Mouse (Mus musculus): ENCODE results near the gene Asic2.
"Not testable (repeated sequence)": the region's sequence is repeated elsewhere in the genome, so short reads cannot be mapped to it uniquely, and the experiment has no call there.

The Asic2 gene

DNA sequence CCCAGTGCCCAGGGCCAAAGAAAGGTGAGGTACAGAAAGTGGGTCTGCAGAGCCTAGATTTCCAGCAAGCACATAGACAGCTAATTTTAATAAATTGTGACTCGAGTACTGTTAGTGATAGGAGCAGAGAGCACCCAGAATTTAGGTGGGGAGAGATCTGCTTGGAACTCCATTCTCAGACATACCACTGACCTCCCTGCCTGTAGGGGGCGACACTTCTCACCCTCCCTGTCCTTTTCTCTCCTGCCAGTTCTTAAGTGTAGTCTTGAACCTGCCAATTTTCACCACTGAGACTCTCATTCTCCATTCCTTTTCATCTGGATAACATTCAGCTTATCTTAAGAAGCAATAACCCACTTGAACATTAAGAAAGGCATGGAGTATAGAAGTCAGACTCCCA, 636.3 kb downstream of the Asic2 start:
- no peak for DNase-seq (ENCODE audit: low read depth, low spot score)

- DNase-seq (ENCODE audit: low read depth, low spot score), result no peak
Measured at GRCm38 (mm10) chr11:81330982-81331381, 637.3 kb downstream of the Asic2 start.

DNA sequence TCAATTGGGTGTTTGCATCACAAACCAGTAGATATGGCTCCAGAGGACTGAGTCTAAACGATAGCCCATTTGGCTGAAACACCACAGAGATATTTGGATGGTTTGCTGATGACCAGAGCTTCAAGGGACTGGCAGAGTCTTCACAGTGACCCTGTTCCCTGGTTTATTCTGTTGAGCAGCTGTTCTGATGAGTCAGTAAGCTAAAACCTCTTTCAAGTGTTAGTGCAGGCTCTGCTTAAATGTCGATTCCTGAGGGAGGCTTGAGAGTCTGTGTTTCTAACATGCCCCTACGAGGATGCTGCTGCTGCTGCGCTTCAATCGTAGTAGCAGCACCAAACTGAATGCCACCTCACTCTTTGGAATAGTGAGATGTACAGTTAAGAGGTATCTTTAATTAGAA, 640.2 kb downstream of the Asic2 start:
- DNase-seq (ENCODE audit: low read depth, low spot score), result no peak

DNA sequence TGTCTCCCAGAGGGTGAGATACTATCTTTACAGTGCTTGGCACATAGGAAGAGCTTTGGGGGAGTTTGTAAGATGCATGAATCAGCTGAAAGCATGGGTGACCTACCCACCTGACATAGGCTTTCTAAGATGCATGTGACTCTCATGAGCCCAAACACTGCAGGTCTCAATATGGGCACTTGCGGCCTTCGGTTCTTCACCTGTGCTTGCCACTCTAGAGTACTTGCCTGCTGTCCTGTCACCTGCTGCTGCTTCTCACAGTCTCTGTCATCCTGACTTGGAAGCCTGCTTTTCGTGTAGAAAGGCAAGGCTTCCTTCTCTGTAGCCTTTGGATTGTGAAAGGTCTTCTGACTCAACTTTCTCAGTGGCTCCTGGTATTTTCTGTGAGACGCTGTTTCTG, 645.1 kb downstream of the Asic2 start:
- no peak for DNase-seq (ENCODE audit: low read depth, low spot score)

DNA sequence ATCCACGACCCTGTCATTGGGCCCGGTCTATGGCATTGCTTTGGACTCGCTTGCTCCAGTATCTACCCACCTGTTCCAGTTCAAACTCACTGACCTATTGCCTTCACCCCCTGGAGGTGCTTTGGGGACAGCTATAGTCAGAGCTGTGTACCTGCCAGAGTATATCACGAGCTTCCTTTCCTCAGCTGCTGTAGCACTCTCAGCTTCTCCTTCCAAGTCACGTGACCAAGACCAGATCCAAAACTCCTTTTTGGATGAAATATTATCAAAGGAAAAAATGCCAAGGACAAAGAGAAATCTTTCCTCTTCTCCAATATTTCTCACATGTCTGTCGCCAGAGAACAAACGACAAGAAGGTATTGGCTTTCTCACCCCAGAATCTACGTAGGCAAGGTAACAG, 645.8 kb downstream of the Asic2 start:
- DNase-seq (ENCODE audit: low read depth, low spot score), result no peak

DNA sequence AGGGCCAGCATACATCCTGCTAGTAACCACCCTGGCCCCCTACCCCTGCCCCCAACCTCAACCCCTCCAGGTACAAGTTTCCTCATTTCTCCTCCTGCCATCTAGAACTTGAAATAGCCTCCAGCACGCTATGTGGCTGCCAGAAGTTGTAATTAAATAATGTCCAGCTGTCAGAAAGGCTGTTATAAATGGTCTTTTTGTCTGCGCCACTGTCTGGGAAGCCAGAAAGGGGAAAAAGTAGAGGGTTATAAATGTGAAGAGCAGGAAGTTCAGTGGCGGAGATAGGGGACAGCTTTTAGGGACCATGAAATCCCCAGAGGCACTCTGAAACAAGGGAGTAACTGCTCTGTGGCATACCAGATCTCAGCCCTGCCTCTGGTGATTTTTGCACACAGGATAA, 678.2 kb downstream of the Asic2 start:
- DNase-seq (ENCODE audit: low read depth, low spot score), result no peak

DNA sequence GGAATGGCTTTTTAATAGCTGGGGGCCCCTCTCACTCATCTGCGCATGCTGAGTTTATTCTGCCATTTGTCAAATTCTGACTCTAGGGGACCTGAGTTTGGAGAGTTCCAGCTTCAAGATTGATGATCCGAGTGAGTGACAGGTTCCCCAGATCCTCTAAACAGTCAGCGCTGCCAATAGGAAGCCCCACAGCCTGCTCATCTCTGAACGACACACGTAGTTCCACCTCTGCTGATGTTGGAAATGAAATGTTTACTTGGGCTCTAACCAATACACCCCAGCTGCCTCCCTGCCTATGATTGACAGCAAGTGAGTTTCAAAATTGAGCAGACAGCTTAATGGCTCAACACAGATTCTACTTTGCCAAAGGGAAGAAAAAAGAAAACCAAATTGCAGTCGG, 685.1 kb downstream of the Asic2 start:
- DNase-seq (ENCODE audit: low read depth, low spot score), result no peak

GRCm38 (mm10) chr11:81280070-81280469, 688.2 kb downstream of the Asic2 start:
- no peak for DNase-seq (ENCODE audit: low read depth, low spot score)

GRCm38 (mm10) chr11:81277406-81277805, 690.9 kb downstream of the Asic2 start:
- DNase-seq (ENCODE audit: low read depth, low spot score), result no peak

DNA sequence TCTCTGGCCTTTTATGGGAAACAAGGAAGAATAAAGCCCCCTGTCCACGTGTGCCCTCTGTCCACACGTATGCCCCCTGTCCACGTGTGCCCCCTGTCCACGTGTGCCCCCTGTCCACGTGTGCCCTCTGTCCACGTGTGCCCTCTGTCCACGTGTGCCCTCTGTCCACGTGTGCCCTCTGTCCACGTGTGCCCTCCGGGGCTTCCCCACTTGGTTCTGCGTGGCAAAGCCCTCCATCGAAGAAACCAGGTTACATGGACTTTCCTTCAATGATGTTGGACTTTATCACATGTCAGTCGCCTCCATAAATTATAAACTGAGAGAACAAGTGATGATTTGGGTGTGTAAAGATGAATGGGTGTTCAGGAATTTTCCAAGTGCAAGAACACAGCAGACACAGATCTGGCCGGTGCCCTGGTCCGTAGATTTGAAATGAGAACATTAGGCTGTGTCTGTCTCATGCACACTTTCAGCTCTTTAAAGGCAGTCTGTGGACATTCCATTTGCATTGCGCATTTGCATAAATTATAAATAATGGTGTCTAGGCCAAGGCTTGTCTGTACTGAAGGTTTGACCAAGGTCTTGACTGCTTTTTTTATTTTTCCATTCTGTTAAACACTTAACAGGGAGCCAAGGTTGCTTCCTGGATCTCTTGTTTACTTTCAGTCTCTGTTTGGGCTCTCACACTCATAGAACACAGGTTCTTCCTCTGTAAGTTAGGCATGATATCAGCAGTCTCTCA, 695.4 kb downstream of the Asic2 start:
- DNase-seq (ENCODE audit: low read depth, low spot score), result no peak

GRCm38 (mm10) chr11:81271422-81271821, 696.8 kb downstream of the Asic2 start:
- DNase-seq (ENCODE audit: low read depth, low spot score), result no peak

DNA sequence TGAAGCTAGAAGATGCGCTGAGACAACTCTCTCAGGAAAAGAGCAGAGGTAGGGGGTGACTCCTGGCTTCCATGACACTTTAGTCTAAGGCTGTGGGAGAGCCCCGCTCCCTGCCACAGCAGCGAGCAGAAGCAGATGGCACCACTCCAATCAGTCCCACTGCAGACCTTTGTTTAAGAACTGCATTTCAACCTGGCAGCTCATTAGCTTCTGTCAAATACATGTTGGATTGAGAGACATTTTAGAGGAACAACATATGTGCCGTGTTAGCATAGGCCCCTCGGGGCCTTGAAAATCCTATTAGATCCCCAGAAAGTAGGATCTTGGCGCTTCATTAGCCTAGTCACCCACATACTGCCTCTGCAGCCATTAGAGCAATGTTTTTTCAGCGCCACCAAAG, 697.7 kb downstream of the Asic2 start:
- peak; percentile 43 for DNase-seq (ENCODE audit: low read depth, low spot score)

- no peak for DNase-seq (ENCODE audit: low read depth, low spot score)
Measured at GRCm38 (mm10) chr11:81263757-81264156, 704.5 kb downstream of the Asic2 start.

DNA sequence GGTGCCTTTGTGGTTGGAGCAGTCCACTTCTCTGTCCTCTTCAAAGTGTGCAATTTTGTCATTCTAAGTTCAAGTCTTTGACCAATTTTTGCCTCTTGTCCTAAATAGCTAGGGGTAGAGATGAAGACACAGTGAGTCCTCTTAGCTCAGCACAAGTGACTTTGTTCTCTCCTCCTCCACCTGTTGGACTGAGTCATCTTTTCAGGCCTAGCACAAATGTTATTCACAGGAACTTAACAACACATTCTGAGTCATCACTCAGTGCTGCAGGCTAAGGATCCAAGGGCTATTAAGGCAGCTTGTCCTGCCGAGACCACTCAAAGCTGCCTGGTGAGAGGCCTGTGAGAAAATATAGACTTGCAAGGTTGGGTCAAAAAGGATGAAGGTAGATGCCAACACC, 705.1 kb downstream of the Asic2 start:
- no peak for DNase-seq (ENCODE audit: low read depth, low spot score)

DNA sequence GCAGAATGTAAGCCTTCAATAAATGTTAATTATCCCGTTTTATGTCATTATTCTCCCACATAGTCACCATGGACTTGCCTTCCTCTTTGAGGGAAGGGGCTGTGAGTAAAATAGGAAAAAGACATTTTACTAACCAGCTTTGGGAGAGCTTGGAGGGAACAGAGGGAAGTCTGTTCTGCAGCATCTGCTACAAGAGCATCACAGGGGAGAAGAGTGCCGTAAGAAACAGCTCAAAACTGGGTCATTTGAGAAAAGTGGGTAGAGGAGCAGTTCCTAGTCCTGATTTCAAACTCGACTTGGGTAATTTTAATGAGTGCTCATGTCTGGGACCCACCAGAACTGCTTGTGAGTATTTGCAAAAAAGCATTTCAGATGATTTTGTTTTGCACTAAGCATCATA, 707.0 kb downstream of the Asic2 start:
- no peak for DNase-seq (ENCODE audit: low read depth, low spot score)

GRCm38 (mm10) chr11:81241183-81241582, 727.1 kb downstream of the Asic2 start:
- DNase-seq (ENCODE audit: low read depth, low spot score), result not testable (repeated sequence)

GRCm38 (mm10) chr11:81239966-81240681, 728.1 kb downstream of the Asic2 start:
- peak; percentile 7 for DNase-seq (ENCODE audit: low read depth, low spot score)

GRCm38 (mm10) chr11:81239091-81239490, 729.2 kb downstream of the Asic2 start:
- DNase-seq (ENCODE audit: low read depth, low spot score), result no peak

DNA sequence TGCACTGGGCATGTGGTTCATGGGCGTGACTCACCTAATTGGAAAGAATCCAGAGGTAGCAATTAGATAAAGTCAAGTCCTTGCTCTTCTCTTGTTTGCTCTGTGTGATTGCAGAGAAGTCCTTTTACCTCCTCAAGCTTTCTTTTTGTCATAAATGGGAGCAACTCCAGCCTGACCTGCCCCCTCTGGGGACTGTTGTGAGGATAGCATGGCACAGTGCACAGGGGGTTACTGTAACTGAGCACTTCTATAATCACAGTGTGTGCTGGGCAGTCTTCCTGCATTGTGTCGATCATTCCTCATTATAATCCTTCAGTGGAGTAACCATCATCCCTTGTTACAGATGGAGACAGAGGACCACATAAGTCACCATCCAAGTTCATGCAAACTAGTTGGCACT, 732.2 kb downstream of the Asic2 start:
- DNase-seq (ENCODE audit: low read depth, low spot score), result no peak

DNA sequence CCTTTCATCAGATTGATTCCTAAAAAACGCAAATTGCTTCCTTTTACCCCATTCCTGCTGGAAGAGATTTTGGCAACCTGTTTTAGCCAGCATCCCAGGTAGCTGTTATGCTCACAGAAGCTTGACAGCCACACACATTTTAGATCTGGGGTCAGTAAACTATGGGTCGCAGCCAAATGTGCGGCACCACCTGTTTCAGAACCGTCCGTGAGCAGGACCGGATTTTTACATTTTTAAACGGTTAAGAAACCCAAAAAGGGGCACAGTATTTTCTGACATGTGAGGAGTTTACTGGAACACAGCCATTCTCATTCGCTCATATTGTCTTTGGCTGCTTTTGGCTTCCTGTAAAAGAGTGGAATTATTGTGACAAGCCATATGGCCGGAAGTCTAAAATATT, 744.9 kb downstream of the Asic2 start:
- no peak for DNase-seq (ENCODE audit: low read depth, low spot score)

- no peak for DNase-seq (ENCODE audit: low read depth, low spot score)
Measured at GRCm38 (mm10) chr11:81220786-81221185, 747.5 kb downstream of the Asic2 start.

DNA sequence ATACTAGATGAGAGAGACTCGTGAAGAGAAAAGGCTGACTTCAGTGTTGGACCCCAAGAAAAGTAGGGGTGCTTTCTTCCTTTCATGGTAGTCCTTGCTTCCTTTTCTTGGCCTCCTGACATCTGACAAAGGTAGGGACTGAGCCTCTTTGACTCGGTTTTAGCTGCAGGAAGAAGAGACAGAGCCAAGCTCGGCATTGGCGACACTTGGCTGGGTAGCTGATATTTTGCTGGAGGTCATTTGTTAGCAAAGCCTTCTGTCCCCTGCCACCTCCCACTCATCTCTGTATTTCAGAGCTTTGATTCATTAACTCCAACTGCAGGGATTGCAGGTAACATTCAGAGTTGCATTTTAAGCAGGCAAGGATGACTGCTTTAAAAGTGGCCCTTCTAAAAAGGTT, 762.8 kb downstream of the Asic2 start:
- DNase-seq (ENCODE audit: low read depth, low spot score), result no peak

- DNase-seq (ENCODE audit: low read depth, low spot score), result no peak
Measured at GRCm38 (mm10) chr11:81202578-81202977, 765.7 kb downstream of the Asic2 start.
